Mouse (Mus musculus): ENCODE results near the gene Lingo4.

GRCm38 (mm10) chr3:94398217-94398616, at the start of gene Lingo4:
- TF ChIP-seq EP300 (IDR thresholded peaks at IDR 0.05; ENCODE audit: low read length), result no peak
- no peak for TF ChIP-seq HCFC1 (IDR thresholded peaks at IDR 0.05; ENCODE audit: low read depth, low read length)
- no peak for TF ChIP-seq USF1 (IDR thresholded peaks at IDR 0.05; ENCODE audit: low read depth, low read length)
- no peak for TF ChIP-seq CTCF (conservative IDR thresholded peaks at IDR 0.05 in 1 of 2, IDR thresholded peaks at IDR 0.05 in 1 of 2; ENCODE audit: low read depth in 2 of 2, low read length in 2 of 2)
- TF ChIP-seq ETS1 (conservative IDR thresholded peaks at IDR 0.05; ENCODE audit: low read depth, low read length), result no peak
- TF ChIP-seq POLR2A (IDR thresholded peaks at IDR 0.05; ENCODE audit: low read depth, low read length), result no peak
- no peak for TF ChIP-seq MAX (IDR thresholded peaks at IDR 0.05; ENCODE audit: low read length)
- TF ChIP-seq ZMIZ1 (IDR thresholded peaks at IDR 0.05; ENCODE audit: low read depth, low read length), result no peak
- no peak for TF ChIP-seq ZC3H11A (IDR thresholded peaks at IDR 0.05; ENCODE audit: low read depth, low read length)
- no peak for TF ChIP-seq RAD21 (IDR thresholded peaks at IDR 0.05; ENCODE audit: low read depth, low read length)
